Mouse (Mus musculus): ENCODE results near the gene Rbm15b. TPM values are rescaled to one million over a fixed set of nuclear protein-coding genes. Genes with fewer than 3 reads are reported as not detected.

Rbm15b gene
- polyA plus RNA-seq, 1 experiment from 2014 or later, result 19.2 TPM

DNA sequence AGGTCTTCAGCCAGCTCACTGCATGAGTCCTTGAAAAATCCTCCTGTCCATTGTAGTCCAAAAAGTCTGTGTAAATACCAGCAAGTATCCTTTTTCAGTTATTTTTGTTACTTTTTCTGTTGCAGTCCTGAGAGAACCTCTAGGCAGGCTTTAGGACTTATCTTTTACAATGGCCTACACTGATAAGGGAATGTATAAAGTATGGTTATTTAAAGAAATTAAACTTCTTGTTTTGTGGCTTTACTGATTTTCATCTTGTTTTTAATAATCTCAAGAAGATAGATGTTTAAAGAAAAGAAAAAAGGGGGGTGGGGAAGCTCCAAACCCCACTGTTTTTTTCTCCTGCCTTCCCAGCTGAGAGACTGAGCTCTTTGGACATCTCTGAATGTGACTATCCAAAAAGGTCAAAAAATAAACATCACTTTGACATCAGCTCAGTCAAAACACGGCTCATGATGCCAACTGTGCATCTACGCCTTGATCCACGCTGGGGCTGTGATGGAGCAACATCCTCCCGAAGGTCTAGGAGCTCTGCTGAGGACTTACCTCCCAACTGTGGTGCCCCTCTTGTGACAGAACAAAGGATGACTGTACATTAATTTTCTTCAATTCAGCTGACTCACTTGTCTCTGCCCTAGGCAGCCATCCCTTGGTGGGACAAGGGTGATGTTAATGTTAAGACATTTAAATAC, 16.0 kb upstream of the Rbm15b start:
- 78% methylated on average over 4 of the region's 4 CpGs for WGBS
- H3K27ac ChIP-seq (ENCODE audit: low read depth, low read length), result no peak overlapping the region
- no peak overlapping the region for H3K9ac ChIP-seq (ENCODE audit: low read depth, low read length)
- H3K4me2 ChIP-seq (replicated peaks; ENCODE audit: low read depth, low read length), result no peak overlapping the region
- ATAC-seq (ENCODE audit: low FRiP score, low TSS enrichment), result no peak
- no peaks in the 10 kb centered on the region for H3K9me3 ChIP-seq (ENCODE audit: control insufficient read depth, low read length)
- H3K4me3 ChIP-seq (ENCODE audit: low read length), result no peak overlapping the region
- H3K4me1 ChIP-seq (ENCODE audit: control insufficient read depth, insufficient read depth, low read length), result no peaks in the 10 kb centered on the region
- H3K36me3 ChIP-seq (ENCODE audit: control insufficient read depth, insufficient read depth, low read length), result no peaks in the 10 kb centered on the region
- no peaks in the 10 kb centered on the region for H3K27me3 ChIP-seq (ENCODE audit: control insufficient read depth, insufficient read depth, low read length)

DNA sequence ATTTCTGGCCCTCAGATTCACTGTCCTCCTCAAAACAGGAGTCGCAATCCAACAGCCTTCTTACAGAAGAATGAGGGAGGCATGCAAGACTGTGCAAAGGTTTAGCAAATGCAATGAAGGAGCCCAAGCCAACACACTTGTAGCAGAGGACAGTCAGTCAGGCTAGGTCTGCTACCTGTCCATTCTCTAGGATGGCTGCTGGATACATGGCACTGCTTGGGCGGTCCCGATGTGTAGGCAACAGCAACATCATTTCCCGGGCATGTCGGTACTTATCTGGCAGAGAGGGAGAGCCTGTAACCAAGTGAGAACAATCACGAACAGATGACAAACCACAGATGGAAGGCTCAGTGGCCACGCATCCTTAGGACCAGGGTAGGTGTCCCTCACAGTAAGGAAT, 14.4 kb upstream of the Rbm15b start:
- 95% methylated on average over 7 of the region's 7 CpGs for WGBS
- H3K4me2 ChIP-seq (replicated peaks; ENCODE audit: low read depth, low read length), result no peak overlapping the region
- no peaks in the 10 kb centered on the region for H3K36me3 ChIP-seq (ENCODE audit: control insufficient read depth, insufficient read depth, low read length)
- no peak overlapping the region for H3K9ac ChIP-seq (ENCODE audit: low read depth, low read length)
- H3K4me3 ChIP-seq (ENCODE audit: low read length), result no peak overlapping the region
- H3K27me3 ChIP-seq (ENCODE audit: control insufficient read depth, insufficient read depth, low read length), result no peaks in the 10 kb centered on the region
- H3K4me1 ChIP-seq (ENCODE audit: control insufficient read depth, insufficient read depth, low read length), result no peaks in the 10 kb centered on the region
- no peak overlapping the region for H3K27ac ChIP-seq (ENCODE audit: low read depth, low read length)
- no peak for ATAC-seq (ENCODE audit: low FRiP score, low TSS enrichment)
- H3K9me3 ChIP-seq (ENCODE audit: control insufficient read depth, low read length), result no peaks in the 10 kb centered on the region

DNA sequence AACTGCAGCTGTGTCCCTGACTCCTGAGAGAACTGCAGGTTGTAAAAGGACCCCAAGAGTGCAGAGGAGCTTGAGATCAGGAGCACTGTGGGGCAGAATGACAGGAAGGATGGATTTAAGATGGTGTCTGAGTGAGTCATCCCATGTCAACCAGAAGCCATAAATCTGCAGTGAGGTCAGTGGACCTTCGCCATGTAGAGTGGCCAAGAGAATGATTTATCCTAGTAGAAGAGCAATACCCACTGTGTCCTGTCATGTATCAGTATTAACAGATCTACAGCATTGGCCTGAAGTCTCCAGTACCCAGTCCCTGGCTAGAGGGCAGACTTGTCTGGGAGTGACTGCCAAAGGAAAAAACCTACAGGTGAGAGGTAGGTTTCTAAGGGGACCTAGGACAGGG, 11.7 kb upstream of the Rbm15b start:
- 58% methylated on average over 1 of the region's 1 CpGs for WGBS

DNA sequence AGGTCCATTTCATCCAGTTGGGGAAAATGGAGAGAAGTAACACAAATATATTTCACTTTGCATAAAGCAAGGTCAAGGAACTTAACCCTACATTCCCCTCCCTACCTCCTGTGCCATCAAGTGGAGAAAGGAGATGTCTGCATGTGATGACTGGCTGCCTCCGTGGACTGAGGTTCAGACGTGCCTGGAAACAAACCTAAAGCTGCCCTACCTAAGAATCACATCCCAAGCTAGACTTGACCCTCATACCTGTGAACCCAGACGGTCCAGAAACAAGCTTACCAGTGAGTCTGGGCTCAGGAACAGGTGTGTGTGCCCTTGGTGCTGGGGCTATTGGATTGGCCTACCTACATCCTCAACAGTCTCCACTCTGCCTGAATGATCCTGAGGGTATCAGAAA, 6.1 kb upstream of the Rbm15b start:
- peak overlapping the region; percentile 68 for H3K4me2 ChIP-seq (replicated peaks; ENCODE audit: low read depth, low read length)
- H3K27ac ChIP-seq (ENCODE audit: low read depth, low read length), result no peak overlapping the region
- H3K27me3 ChIP-seq (ENCODE audit: control insufficient read depth, insufficient read depth, low read length), result no peaks in the 10 kb centered on the region
- WGBS, result 47% methylated on average over 3 of the region's 3 CpGs
- no peak overlapping the region for H3K4me3 ChIP-seq (ENCODE audit: low read length)
- peaks cover 12% of the 10 kb centered on the region; the same call in 1 of the 2 replicates for H3K4me1 ChIP-seq (ENCODE audit: control insufficient read depth, insufficient read depth, low read length)
- ATAC-seq (ENCODE audit: low FRiP score, low TSS enrichment), result no peak
- H3K9me3 ChIP-seq (ENCODE audit: control insufficient read depth, low read length), result no peaks in the 10 kb centered on the region
- H3K9ac ChIP-seq (ENCODE audit: low read depth, low read length), result no peak overlapping the region
- H3K36me3 ChIP-seq (ENCODE audit: control insufficient read depth, insufficient read depth, low read length), result peaks cover 23% of the 10 kb centered on the region

More for the DNA sequence above, 11.7 kb upstream of the Rbm15b start:
- Histone ChIP-seq H3K9ac (ENCODE audit: low read depth, low read length) (no peak overlapping the region), H3K4me2 (replicated peaks; ENCODE audit: low read depth, low read length) (no peak overlapping the region), H3K27ac (ENCODE audit: low read depth, low read length) (no peak overlapping the region), H3K4me3 (ENCODE audit: low read length) (no peak overlapping the region), H3K27me3 (ENCODE audit: control insufficient read depth, insufficient read depth, low read length) (no peaks in the 10 kb centered on the region), H3K4me1 (ENCODE audit: control insufficient read depth, insufficient read depth, low read length) (no peaks in the 10 kb centered on the region), H3K36me3 (ENCODE audit: control insufficient read depth, insufficient read depth, low read length) (no peaks in the 10 kb centered on the region), H3K9me3 (ENCODE audit: control insufficient read depth, low read length) (no peaks in the 10 kb centered on the region)
- no peak for ATAC-seq (ENCODE audit: low FRiP score, low TSS enrichment)

DNA sequence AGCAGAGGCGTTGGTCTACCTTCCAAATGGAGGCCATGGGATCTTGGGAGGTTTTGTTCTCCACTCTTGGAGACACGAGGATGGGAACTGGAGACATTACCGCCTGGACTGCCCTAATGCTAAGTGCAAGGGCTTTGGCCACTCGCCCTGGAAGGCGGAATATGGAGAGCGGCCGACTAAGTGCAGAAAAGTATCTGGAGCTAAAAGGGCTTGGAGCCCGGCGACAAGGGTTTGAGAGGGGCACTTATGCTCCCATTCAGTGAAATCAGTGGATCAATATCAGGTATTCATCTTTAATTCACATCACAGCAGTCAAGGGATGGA, 5.3 kb upstream of the Rbm15b start:
- Histone ChIP-seq H3K27me3 (ENCODE audit: control insufficient read depth, insufficient read depth, low read length) (no peaks in the 10 kb centered on the region), H3K4me1 (ENCODE audit: control insufficient read depth, insufficient read depth, low read length) (peaks cover 12% of the 10 kb centered on the region; the same call in 1 of the 2 replicates), H3K27ac (ENCODE audit: low read depth, low read length) (peak overlapping the region; percentile 88), H3K9ac (ENCODE audit: low read depth, low read length) (peak overlapping the region; percentile 96), H3K4me2 (replicated peaks; ENCODE audit: low read depth, low read length) (peak overlapping the region; percentile 68), H3K9me3 (ENCODE audit: control insufficient read depth, low read length) (no peaks in the 10 kb centered on the region), H3K4me3 (ENCODE audit: low read length) (peak overlapping the region; percentile 97), H3K36me3 (ENCODE audit: control insufficient read depth, insufficient read depth, low read length) (peaks cover 30% of the 10 kb centered on the region)
- no peak for ATAC-seq (ENCODE audit: low FRiP score, low TSS enrichment)
- under 1% methylated on average over 9 of the region's 9 CpGs for WGBS

DNA sequence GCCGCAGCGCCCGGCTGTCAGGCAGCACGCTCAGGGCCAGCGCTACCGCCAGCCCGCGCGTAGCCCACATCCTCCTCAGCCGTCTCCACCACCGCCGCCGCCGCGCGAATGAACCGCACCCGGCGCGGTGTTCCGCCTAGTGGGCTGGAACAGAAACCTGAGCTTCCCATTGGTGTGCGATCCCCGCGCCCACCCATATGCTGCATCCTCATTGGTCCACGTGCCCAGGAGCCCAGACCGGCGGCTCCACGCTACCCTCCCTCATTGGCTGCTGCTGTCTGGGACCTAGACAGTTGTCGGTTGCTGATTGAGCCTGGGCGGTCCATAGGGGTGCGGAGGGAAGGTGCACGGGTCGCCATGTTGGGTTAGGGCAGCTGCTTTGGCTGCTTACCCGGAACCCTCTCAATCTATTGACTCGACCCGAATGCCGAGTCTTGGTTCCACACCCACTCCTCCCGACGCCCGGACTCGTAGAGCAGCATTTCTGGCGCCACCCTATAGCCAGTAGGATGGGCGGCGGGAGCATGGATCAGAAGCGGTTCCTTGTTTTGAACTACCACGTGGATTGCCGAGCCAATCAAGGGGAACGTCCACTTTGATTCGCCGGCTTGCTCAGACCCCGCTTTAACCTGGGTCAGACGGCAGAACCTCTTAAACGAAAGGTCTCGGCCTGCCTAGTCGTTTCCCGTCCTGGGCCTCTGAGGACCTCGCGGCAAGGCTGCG, 4.8 kb upstream of the Rbm15b start, which contains the start of gene Manf:
Gene Manf, minus strand, starts transcription at position 151 of the 723 bp plus-strand sequence.
- ATAC-seq (ENCODE audit: low FRiP score, low TSS enrichment), result peak; percentile 99
- WGBS, result under 1% methylated on average over 59 of the region's 59 CpGs
- no peaks in the 10 kb centered on the region for H3K27me3 ChIP-seq (ENCODE audit: control insufficient read depth, insufficient read depth, low read length)
- H3K4me3 ChIP-seq (ENCODE audit: low read length), result peak within 1 kb of the TSS; percentile 97
- peak within 1 kb of the TSS; percentile 72 for H3K4me2 ChIP-seq (replicated peaks; ENCODE audit: low read depth, low read length)
- peak within 1 kb of the TSS; percentile 88 for H3K27ac ChIP-seq (ENCODE audit: low read depth, low read length)
- H3K36me3 ChIP-seq (ENCODE audit: control insufficient read depth, insufficient read depth, low read length), result peaks cover 31% of the 10 kb centered on the region
- H3K9ac ChIP-seq (ENCODE audit: low read depth, low read length), result peak within 1 kb of the TSS; percentile 96
- H3K9me3 ChIP-seq (ENCODE audit: control insufficient read depth, low read length), result no peaks in the 10 kb centered on the region
- peaks cover 14% of the 10 kb centered on the region; the same call in 1 of the 2 replicates for H3K4me1 ChIP-seq (ENCODE audit: control insufficient read depth, insufficient read depth, low read length)

DNA sequence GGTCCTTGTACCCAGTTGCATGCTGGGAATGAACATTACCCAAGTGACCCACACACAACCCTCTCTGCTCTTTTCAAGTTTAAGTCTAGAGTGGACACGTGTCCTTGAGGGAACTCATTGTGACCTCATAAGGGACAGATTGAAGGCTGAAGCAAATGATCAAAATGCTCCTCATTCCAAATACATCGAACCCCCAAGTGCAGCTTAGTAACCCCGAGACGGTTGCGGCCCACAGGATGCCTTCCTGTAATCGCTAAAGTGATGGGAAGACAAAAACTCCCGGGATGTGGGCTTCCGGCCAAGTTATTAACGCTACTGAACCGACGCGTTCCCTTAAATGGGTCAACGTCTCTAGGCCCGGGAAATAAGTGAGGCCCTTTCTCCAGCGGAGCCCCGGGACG, 4.1 kb upstream of the Rbm15b start:
- H3K36me3 ChIP-seq (ENCODE audit: control insufficient read depth, insufficient read depth, low read length), result peaks cover 31% of the 10 kb centered on the region
- H3K4me2 ChIP-seq (replicated peaks; ENCODE audit: low read depth, low read length), result peak overlapping the region; percentile 72
- peak overlapping the region; percentile 97 for H3K4me3 ChIP-seq (ENCODE audit: low read length)
- H3K4me1 ChIP-seq (ENCODE audit: control insufficient read depth, insufficient read depth, low read length), result peaks cover 14% of the 10 kb centered on the region; the same call in 1 of the 2 replicates
- H3K27ac ChIP-seq (ENCODE audit: low read depth, low read length), result peak overlapping the region; percentile 88
- peak overlapping the region; percentile 96 for H3K9ac ChIP-seq (ENCODE audit: low read depth, low read length)
- WGBS, result under 1% methylated on average over 17 of the region's 17 CpGs
- no peak for ATAC-seq (ENCODE audit: low FRiP score, low TSS enrichment)
- H3K27me3 ChIP-seq (ENCODE audit: control insufficient read depth, insufficient read depth, low read length), result no peaks in the 10 kb centered on the region
- H3K9me3 ChIP-seq (ENCODE audit: control insufficient read depth, low read length), result no peaks in the 10 kb centered on the region

DNA sequence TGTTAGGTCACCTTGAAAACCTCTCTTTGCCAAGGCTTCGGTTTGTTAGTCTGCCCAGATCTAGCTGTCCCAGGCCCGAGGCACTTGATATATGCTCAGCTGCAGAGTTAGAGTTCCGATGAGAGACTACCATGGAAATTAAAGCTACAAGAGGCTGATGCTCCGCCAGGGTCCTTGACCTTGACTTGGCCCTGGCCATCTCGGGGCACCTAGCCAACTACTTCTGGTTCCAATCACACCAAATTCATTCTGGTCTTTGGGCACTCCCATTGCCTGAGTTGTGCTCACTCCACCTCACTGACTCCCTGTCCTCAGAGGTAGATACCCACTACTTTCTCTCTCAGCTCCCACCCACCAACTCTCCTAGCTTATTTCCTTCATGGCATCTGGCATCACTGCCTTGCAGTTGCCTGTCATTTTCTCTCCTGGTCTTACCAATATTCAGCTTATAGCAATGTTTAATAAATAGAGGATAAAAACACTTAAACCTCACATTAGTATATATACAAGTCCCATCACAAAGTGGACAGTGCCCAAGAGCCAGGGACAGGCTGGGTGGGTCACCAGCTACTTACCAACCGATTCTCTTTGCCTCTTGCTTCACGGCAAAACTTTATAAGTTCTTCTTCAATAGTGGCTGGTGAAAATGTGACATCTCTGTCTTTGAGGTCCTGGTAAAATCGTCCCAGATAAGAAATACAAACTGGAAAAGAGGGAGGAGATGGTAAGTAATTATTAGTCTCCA, 3.4 kb upstream of the Rbm15b start:
- Histone ChIP-seq H3K4me1 (ENCODE audit: control insufficient read depth, insufficient read depth, low read length) (peaks cover 15% of the 10 kb centered on the region; the same call in 1 of the 2 replicates), H3K4me2 (replicated peaks; ENCODE audit: low read depth, low read length) (peak overlapping the region; percentile 72), H3K9me3 (ENCODE audit: control insufficient read depth, low read length) (no peaks in the 10 kb centered on the region), H3K27me3 (ENCODE audit: control insufficient read depth, insufficient read depth, low read length) (no peaks in the 10 kb centered on the region), H3K36me3 (ENCODE audit: control insufficient read depth, insufficient read depth, low read length) (peaks cover 31% of the 10 kb centered on the region), H3K4me3 (ENCODE audit: low read length) (peak overlapping the region; percentile 97), H3K27ac (ENCODE audit: low read depth, low read length) (peak overlapping the region; percentile 88; the same call in 1 of the 2 replicates), H3K9ac (ENCODE audit: low read depth, low read length) (peak overlapping the region; percentile 96)
- no peak for ATAC-seq (ENCODE audit: low FRiP score, low TSS enrichment)
- WGBS, result 62% methylated on average over 8 of the region's 8 CpGs

All from kidney, embryonic 14.5 days (tissue).